Mouse (Mus musculus) neural tube, postnatal 0 days (tissue): Measurements from ENCODE around the gene Olfr118. TPM values are rescaled to one million over a fixed set of nuclear protein-coding genes. Genes with fewer than 3 reads are reported as not detected.

Source experiments
- polyA plus RNA-seq: library from polyadenylated mRNA; unstranded; fragments of >200 nt; fragmentation: Nextera tagmentation; extraction: Ambion mirVana; gene quantifications from 2 replicates; pipeline ENCODE4 v1.2.1, GENCODE M21; 2015

The Olfr118 gene
- polyA plus RNA-seq: not detected in 2 replicates

GRCm38 (mm10) chr17:37666688-37667087 lies at the start of gene Olfr118:
TSS of gene Olfr118 (plus strand) at chr17:37666988.

GRCm38 (mm10) chr17:37627009-37627408 lies 39.8 kb upstream of the Olfr118 start, which contains the start of the genes Olfr115 and Olfr116:
TSS of gene Olfr115 (minus strand) at chr17:37627109.
TSS of gene Olfr116 (minus strand) at chr17:37627199.

GRCm38 (mm10) chr17:37663682-37664081 lies 3.1 kb upstream of the Olfr118 start, which contains the start of gene Olfr117:
TSS of gene Olfr117 (minus strand) at chr17:37663782.

GRCm38 (mm10) chr17:37696264-37696663 lies 29.5 kb downstream of the Olfr118 start, which contains the start of gene Olfr119:
TSS of gene Olfr119 (plus strand) at chr17:37696564.

GRCm38 (mm10) chr17:37721508-37721907 lies 54.7 kb downstream of the Olfr118 start, which contains the start of gene Olfr120:
TSS of gene Olfr120 (plus strand) at chr17:37721808.

Other genes with a start within 250 kb of the Olfr118 start
- gene Olfr108, start 221.5 kb upstream of the Olfr118 start, polyA plus RNA-seq: not detected in 2 replicates
- not detected in 2 replicates for gene Olfr109, start 208.1 kb upstream of the Olfr118 start, polyA plus RNA-seq
- not detected in 2 replicates for gene H2-M2, start 183.4 kb upstream of the Olfr118 start, polyA plus RNA-seq
- not detected in 2 replicates for gene Olfr110, start 174.5 kb upstream of the Olfr118 start, polyA plus RNA-seq
- gene Olfr111, start 159.0 kb upstream of the Olfr118 start, polyA plus RNA-seq: 0.44 TPM in 1 of 2 replicates, not detected in the other
- gene Olfr112, start 97.5 kb upstream of the Olfr118 start, polyA plus RNA-seq: not detected in 2 replicates
- gene Olfr113, start 89.3 kb upstream of the Olfr118 start, polyA plus RNA-seq: not detected in 2 replicates
- gene Olfr114, start 74.2 kb upstream of the Olfr118 start, polyA plus RNA-seq: not detected in 2 replicates
- not detected in 2 replicates for gene Olfr115, start 39.9 kb upstream of the Olfr118 start, polyA plus RNA-seq
- gene Olfr116, start 39.8 kb upstream of the Olfr118 start, polyA plus RNA-seq: not detected in 2 replicates
- not detected in 2 replicates for gene Olfr117, start 3.2 kb upstream of the Olfr118 start, polyA plus RNA-seq
- not detected in 2 replicates for gene Olfr119, start 29.6 kb downstream of the Olfr118 start, polyA plus RNA-seq
- gene Olfr120, start 54.8 kb downstream of the Olfr118 start, polyA plus RNA-seq: not detected in 2 replicates
- not detected in 2 replicates for gene Olfr121, start 81.9 kb downstream of the Olfr118 start, polyA plus RNA-seq
- not detected in 2 replicates for gene Olfr122, start 101.6 kb downstream of the Olfr118 start, polyA plus RNA-seq
- not detected in 2 replicates for gene Olfr123, start 126.5 kb downstream of the Olfr118 start, polyA plus RNA-seq
- gene Olfr124, start 132.9 kb downstream of the Olfr118 start, polyA plus RNA-seq: not detected in 2 replicates
- not detected in 2 replicates for gene Olfr125, start 166.0 kb downstream of the Olfr118 start, polyA plus RNA-seq
- not detected in 2 replicates for gene Olfr126, start 180.5 kb downstream of the Olfr118 start, polyA plus RNA-seq
- gene Olfr127, start 233.4 kb downstream of the Olfr118 start, polyA plus RNA-seq: not detected in 2 replicates